Mouse (Mus musculus) thymus, adult 2 months (tissue): ENCODE data around the gene Mrtfb.

Source experiments
- CTCF ChIP-seq: fragments of 200-500 bp; IDR thresholded peaks from 2 replicates; pipeline ENCODE4 v1.5.1; 2012; ENCODE audit warnings: mild to moderate bottlenecking, control low read depth, low read length, moderate library complexity, borderline replicate concordance; ENCODE audit not compliant: control insufficient read depth, poor library complexity, insufficient read depth; ENCODE audit errors: extremely low read depth
- POLR2A ChIP-seq: fragments of 200-500 bp; IDR thresholded peaks from 2 replicates; pipeline ENCODE4 v1.6.1; 2012; ENCODE audit warnings: mild to moderate bottlenecking, low read length, control low read depth, moderate library complexity; ENCODE audit not compliant: control insufficient read depth, poor library complexity, insufficient read depth; ENCODE audit errors: extremely low read depth

DNA sequence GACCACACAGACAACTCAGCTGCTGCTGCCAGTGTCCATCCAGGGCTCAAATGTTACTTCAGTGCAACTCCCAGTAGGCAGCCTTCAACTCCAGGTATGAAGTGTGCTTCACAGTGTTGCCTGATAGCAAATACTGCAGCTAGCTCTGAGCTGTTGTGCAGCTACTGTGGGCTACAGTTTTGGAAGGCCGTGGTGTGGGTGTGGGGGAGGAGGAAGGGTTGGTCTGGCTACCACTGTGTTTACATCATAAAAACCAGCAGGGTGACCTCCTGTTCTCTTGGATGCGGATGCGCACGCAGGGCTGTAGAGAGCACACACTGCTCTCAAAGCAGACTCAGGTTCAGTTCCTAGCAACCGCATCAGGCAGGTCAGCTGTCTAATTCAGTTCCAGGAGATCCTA lies 145.3 kb downstream of the Mrtfb start:
- TF ChIP-seq CTCF, result no peak
- no peak for TF ChIP-seq POLR2A
